Mouse (Mus musculus) limb, embryonic 14.5 days (tissue): Measurements from ENCODE around the gene Rprd2. TPM values are rescaled to one million over a fixed set of nuclear protein-coding genes. Genes with fewer than 3 reads are reported as not detected.
A peak's percentile ranks its signal among the peaks of the same experiment; 100 is the strongest.
"Not testable (repeated sequence)": the region's sequence is repeated elsewhere in the genome, so short reads cannot be mapped to it uniquely, and the experiment has no call there.

Experiments
- ATAC-seq: fragments of 200-750 bp; cut with Nextera tagmentation; 2 replicates; pipeline ENCODE4 v1.8.0; 2017; ENCODE audit warnings: low read depth, moderate number of reproducible peaks, moderate TSS enrichment; ENCODE audit not compliant: low FRiP score
- DNase-seq: peaks from one replicate; pipeline ENCODE4 v3.0.0-alpha.2; 2015; ENCODE audit warnings: low spot score
- H3K27ac ChIP-seq: fragments of 300-500 bp; sonication (generic); replicated peaks from 2 replicates; pipeline ENCODE4 v1.5.1; 2014; ENCODE audit warnings: low read depth, mild to moderate bottlenecking, low read length, moderate library complexity, mixed read lengths
- H3K27me3 ChIP-seq: fragments of 300-500 bp; sonication (generic); 2 replicates; pipeline ENCODE4 v1.6.1; 2014; ENCODE audit warnings: low read length, mixed read lengths; ENCODE audit not compliant: control insufficient read depth, insufficient read depth
- H3K36me3 ChIP-seq: fragments of 300-500 bp; sonication (generic); 2 replicates; pipeline ENCODE4 v1.6.1; 2014; ENCODE audit warnings: mild to moderate bottlenecking, low read length, moderate library complexity, mixed read lengths; ENCODE audit not compliant: control insufficient read depth, insufficient read depth
- H3K4me1 ChIP-seq: fragments of 300-500 bp; sonication (generic); 2 replicates; pipeline ENCODE4 v1.6.1; 2014; ENCODE audit warnings: antibody characterized with exemption, low read length, mixed read lengths; ENCODE audit not compliant: control insufficient read depth, insufficient read depth
- H3K4me2 ChIP-seq: fragments of 300-500 bp; sonication (generic); replicated peaks from 2 replicates; pipeline ENCODE4 v1.6.1; 2014; ENCODE audit warnings: low read depth, mild to moderate bottlenecking, low read length, moderate library complexity; ENCODE audit not compliant: severe bottlenecking
- H3K4me3 ChIP-seq: fragments of 300-500 bp; sonication (generic); replicated peaks from 2 replicates; pipeline ENCODE4 v1.5.1; 2014; ENCODE audit warnings: low read length
- H3K9ac ChIP-seq: fragments of 300-500 bp; sonication (generic); 2 replicates; pipeline ENCODE4 v1.6.1; 2014; ENCODE audit warnings: mild to moderate bottlenecking, low read depth, low read length, moderate library complexity; ENCODE audit not compliant: severe bottlenecking
- H3K9me3 ChIP-seq: fragments of 300-500 bp; sonication (generic); 2 replicates; pipeline ENCODE4 v1.6.1; 2016; ENCODE audit warnings: low read length; ENCODE audit not compliant: control insufficient read depth
- POLR2A ChIP-seq: fragments of 200-500 bp; IDR thresholded peaks from 2 replicates; pipeline ENCODE4 v1.8.0; 2012; ENCODE audit warnings: inconsistent platforms, mild to moderate bottlenecking, moderate library complexity, borderline replicate concordance; ENCODE audit not compliant: insufficient read depth, insufficient read length; ENCODE audit errors: extremely low read depth
- WGBS: fragments of 180-500 bp; shearing (Covaris S2); extraction: QIAGEN DNeasy Blood & Tissue Kit; methylation state at CpG from one replicate; pipeline ENCODE4 v1.1.7; 2014; 5-methylcytosine and 5-hydroxymethylcytosine counted together
- polyA plus RNA-seq, 2 experiments: library from polyadenylated mRNA; depleted of rRNA in 1 of 2; stranded (reverse) in 1 of 2; unstranded in 1 of 2; fragments of >200 nt; fragmentation: Nextera tagmentation in 1 of 2; extraction: Ambion mirVana in 1 of 2; gene quantifications; 2 replicates each; pipeline versions ENCODE4 v1.2.1 to v1.2.3; 2012 to 2014

Rprd2 gene
- polyA plus RNA-seq, 2 experiments, result 19.9 to 22.0 TPM

GRCm38 (mm10) chr3:95816681-95817080 is 2.0 kb downstream of the Rprd2 start:
- ATAC-seq (no peak), DNase-seq (no peak)
- H3K4me2 ChIP-seq, result peak overlapping the region; percentile 57
- TF ChIP-seq POLR2A, result no peak
- H3K9me3 ChIP-seq, result no peaks in the 10 kb centered on the region
- peaks cover 3% of the 10 kb centered on the region; the same call in 1 of the 2 replicates for H3K36me3 ChIP-seq
- H3K9ac ChIP-seq, result no peak overlapping the region
- 90% methylated on average over 3 of the region's 3 CpGs for WGBS
- H3K27me3 ChIP-seq, result no peaks in the 10 kb centered on the region
- H3K4me3 ChIP-seq, result peak overlapping the region; percentile 2; the same call in 1 of the 2 replicates
- peaks cover 8% of the 10 kb centered on the region for H3K4me1 ChIP-seq
- H3K27ac ChIP-seq, result no peak overlapping the region

GRCm38 (mm10) chr3:95808384-95808783 is 10.3 kb downstream of the Rprd2 start:
- no peak for TF ChIP-seq POLR2A
- H3K9ac ChIP-seq, result no peak overlapping the region
- H3K27me3 ChIP-seq, result no peaks in the 10 kb centered on the region
- no peak overlapping the region for H3K4me2 ChIP-seq
- WGBS, result 79% methylated on average over 2 of the region's 2 CpGs
- no peak overlapping the region for H3K4me3 ChIP-seq
- no peak overlapping the region for H3K27ac ChIP-seq
- DNase-seq (no peak), ATAC-seq (no peak)
- H3K4me1 ChIP-seq, result no peaks in the 10 kb centered on the region
- no peaks in the 10 kb centered on the region for H3K9me3 ChIP-seq
- H3K36me3 ChIP-seq, result peaks cover 16% of the 10 kb centered on the region

GRCm38 (mm10) chr3:95807630-95808029 is 11.0 kb downstream of the Rprd2 start:
- not testable (repeated sequence) for H3K27me3 ChIP-seq, DNase-seq, ATAC-seq, H3K9me3 ChIP-seq, H3K27ac ChIP-seq, H3K4me1 ChIP-seq, H3K9ac ChIP-seq, H3K4me3 ChIP-seq, H3K4me2 ChIP-seq
- WGBS, result 92% methylated on average over 4 of the region's 6 CpGs
- peaks cover 16% of the 10 kb centered on the region for H3K36me3 ChIP-seq

- no peak for TF ChIP-seq POLR2A
- DNase-seq (no peak), ATAC-seq (no peak)
- H3K4me3 ChIP-seq, result no peak overlapping the region
- no peaks in the 10 kb centered on the region for H3K4me1 ChIP-seq
- 92% methylated on average over 1 of the region's 1 CpGs for WGBS
- no peak overlapping the region for H3K4me2 ChIP-seq
- H3K27ac ChIP-seq, result no peak overlapping the region
- H3K9ac ChIP-seq, result no peak overlapping the region
- H3K36me3 ChIP-seq, result peaks cover 16% of the 10 kb centered on the region
- H3K9me3 ChIP-seq, result no peaks in the 10 kb centered on the region
- H3K27me3 ChIP-seq, result no peaks in the 10 kb centered on the region
Measured at GRCm38 (mm10) chr3:95806677-95807076, 12.0 kb downstream of the Rprd2 start.

- Histone ChIP-seq H3K27me3 (no peaks in the 10 kb centered on the region), H3K9me3 (no peaks in the 10 kb centered on the region), H3K4me1 (no peaks in the 10 kb centered on the region), H3K4me2 (no peak overlapping the region), H3K36me3 (peaks cover 16% of the 10 kb centered on the region), H3K27ac (no peak overlapping the region), H3K4me3 (no peak overlapping the region), H3K9ac (no peak overlapping the region)
- WGBS, result 96% methylated on average over 4 of the region's 4 CpGs
- TF ChIP-seq POLR2A, result no peak
- DNase-seq (no peak), ATAC-seq (no peak)
Measured at GRCm38 (mm10) chr3:95803851-95804250, 14.8 kb downstream of the Rprd2 start.

- H3K4me2 ChIP-seq, result no peak overlapping the region
- TF ChIP-seq POLR2A, result no peak
- no peaks in the 10 kb centered on the region for H3K9me3 ChIP-seq
- ATAC-seq (no peak), DNase-seq (no peak)
- no peak overlapping the region for H3K4me3 ChIP-seq
- H3K27me3 ChIP-seq, result no peaks in the 10 kb centered on the region
- H3K36me3 ChIP-seq, result no peaks in the 10 kb centered on the region; the same call in 1 of the 2 replicates
- no peak overlapping the region for H3K9ac ChIP-seq
- 88% methylated on average over 4 of the region's 4 CpGs for WGBS
- H3K4me1 ChIP-seq, result no peaks in the 10 kb centered on the region
- no peak overlapping the region for H3K27ac ChIP-seq
Measured at GRCm38 (mm10) chr3:95798756-95799155, 19.9 kb downstream of the Rprd2 start.
